Mouse (Mus musculus) left cerebral cortex, postnatal 10 days (tissue): Measurements from ENCODE around the gene Cd48. TPM values are rescaled to one million over a fixed set of nuclear protein-coding genes. Genes with fewer than 3 reads are reported as not detected.
"Not testable (repeated sequence)": the region's sequence is repeated elsewhere in the genome, so short reads cannot be mapped to it uniquely, and the experiment has no call there.

Source experiments
- DNase-seq, 2 experiments: peaks; one replicate each; pipeline ENCODE4 v3.0.0; 2021 to 2022; ENCODE audit warnings: low spot score in 2 of 2, mixed read lengths in 1 of 2; ENCODE audit errors: extremely low spot score in 1 of 2
- intact Hi-C: fragments of 180-260 bp; cut with DNase I; formaldehyde crosslinking; loops from one replicate; pipeline ENCODE4 v1.15.1; 2025
- microRNA-seq: library from miRNA; unstranded; fragments of <30 nt; microRNA quantifications from one replicate; pipeline ENCODE4 v1.2.0, GENCODE M21; 2022
- total RNA-seq, 2 experiments: library from RNA; stranded (reverse); gene quantifications; 2 replicates each; pipeline ENCODE4 v1.2.3; 2021

The Cd48 gene
- total RNA-seq, 2 experiments from 2014 or later = 0.30 to 0.47 TPM

GRCm38 (mm10) chr1:171681009-171681408 is 800 bp upstream of the Cd48 start:
- intact Hi-C loops = no loop called here
- no peak for DNase-seq

DNA sequence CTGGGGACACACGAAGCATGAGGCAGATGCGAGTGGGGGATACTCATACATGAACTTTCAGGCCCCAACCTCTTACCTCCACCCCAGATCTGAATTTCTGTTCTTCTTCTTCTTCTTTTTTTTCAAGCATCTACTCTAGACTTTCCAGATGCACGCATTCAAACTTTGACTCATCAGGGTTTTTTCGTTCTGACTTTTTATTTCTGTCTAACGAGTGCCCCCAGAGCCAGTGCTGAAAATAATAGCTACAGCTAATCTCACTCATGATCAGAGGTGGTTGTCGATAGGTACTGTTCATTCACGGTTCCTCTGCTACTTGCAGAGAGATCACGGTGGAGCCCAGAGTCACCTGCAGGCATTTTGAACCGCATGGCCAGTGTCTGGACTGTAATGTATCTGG is 3.1 kb downstream of the Cd48 start:
- DNase-seq = no peak
- intact Hi-C loops = no loop called here

GRCm38 (mm10) chr1:171687320-171687719 is 5.5 kb downstream of the Cd48 start:
- intact Hi-C loops = no loop called here
- DNase-seq = no peak

DNA sequence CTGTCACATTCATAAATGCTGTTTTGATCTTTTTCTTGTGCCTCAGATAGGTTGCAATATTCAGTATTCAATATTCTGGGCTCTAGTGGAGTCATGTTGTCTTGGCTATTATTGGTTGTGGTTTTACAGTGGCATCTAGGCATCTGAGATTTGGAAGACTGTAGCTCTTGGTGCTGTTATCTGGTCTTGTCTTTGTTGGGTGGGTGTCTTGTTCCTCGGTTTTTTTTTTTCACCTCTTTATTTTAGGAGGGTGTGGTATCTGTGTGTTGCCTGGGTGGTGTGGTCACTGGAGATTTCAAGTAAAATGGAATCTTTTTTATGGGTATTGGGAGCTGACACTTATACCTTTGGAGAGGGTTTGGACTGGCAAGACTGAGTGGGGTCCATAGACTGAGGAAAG is 12.1 kb downstream of the Cd48 start:
- intact Hi-C loops = no loop called here
- no peak for DNase-seq

GRCm38 (mm10) chr1:171698983-171699382 is 17.2 kb downstream of the Cd48 start:
- peak in 1 of 2 experiments; percentile 30 for DNase-seq

DNA sequence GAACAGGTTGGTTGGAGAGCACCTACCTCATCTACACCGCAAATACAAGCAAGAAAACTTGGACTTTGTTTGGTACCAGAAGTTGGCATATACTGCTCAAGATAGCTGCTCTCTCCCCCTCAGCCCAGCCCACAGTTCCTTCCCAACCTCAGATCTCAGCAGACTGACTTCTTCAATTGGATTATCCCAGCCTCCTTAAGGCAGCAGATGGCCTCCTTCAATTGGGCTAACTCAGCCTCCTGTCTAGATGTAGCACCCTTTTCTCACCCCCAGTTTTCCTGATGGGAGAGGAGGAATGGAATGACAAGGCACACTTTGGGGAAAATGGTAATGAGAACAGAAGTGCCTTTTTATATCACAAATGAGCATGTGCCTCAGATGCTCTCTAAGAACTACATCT is 31.9 kb downstream of the Cd48 start:
- DNase-seq, intact Hi-C loops: not testable (repeated sequence)

More at GRCm38 (mm10) chr1:171698983-171699382, 17.2 kb downstream of the Cd48 start:
- intact Hi-C loops = no loop called here

DNA sequence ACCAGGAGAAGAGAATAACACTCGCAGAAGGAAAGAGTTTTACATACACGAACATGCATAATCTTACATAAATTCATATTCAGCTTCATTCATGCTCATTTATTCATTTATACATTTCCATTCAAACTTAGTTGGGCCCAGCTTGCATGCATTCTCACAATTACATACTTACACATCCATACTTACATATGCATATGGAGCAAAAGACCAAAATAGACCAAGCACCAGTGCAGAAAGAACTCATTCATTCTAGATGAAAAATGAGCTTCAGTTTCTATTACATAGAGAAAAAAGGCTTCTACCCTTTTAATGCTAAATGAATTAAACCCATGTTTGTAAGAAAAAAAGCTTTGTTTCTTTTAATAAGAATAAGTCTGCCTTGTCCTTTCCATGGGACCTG is 33.6 kb downstream of the Cd48 start:
- DNase-seq = no peak
- intact Hi-C loops = no loop called here

DNA sequence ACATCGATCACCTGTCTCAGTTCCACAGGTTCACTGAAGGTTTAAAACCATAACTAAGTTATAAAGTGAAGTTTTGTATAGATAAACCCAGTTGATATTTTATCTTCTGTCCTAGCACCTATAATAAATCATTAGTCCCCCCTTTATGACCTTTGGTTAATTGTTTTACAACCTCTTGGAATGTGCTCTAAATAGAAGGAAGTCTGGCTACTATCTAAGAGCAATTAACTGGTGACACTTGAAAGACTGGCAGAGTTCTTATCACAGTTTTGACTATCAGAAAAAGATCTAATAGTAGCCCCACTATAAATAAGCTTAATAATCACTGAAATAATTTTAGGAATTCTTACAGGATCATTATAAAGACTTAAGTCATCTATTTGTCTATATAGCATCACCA is 34.4 kb downstream of the Cd48 start:
- intact Hi-C loops = no loop called here
- DNase-seq = no peak

GRCm38 (mm10) chr1:171731195-171731594 is 49.4 kb downstream of the Cd48 start:
- intact Hi-C loops = no loop called here
- DNase-seq = no peak

DNA sequence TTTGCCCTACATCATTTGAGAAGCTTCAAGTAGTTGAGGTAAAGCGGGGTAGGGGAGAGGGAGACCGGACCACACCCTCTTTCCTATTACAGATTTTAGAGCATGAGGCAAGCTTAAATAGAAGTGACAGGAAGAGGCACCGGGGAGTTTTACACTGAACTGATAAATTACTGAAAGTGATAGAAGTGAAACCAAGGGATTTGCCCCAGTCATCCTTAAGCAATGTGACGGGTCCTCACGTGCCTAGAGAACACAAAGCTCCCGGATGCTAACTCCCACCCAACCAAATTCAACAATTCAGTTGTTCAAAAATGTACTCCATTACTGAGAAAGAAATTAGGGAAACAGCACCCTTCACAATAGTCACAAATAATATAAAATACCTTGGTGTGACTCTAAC is 53.1 kb downstream of the Cd48 start:
- intact Hi-C loops = no loop called here
- DNase-seq = no peak

GRCm38 (mm10) chr1:171748127-171748969 is 66.5 kb downstream of the Cd48 start:
- DNase-seq = no peak
- intact Hi-C loops = no loop called here

Small RNAs within 50 kb of the gene (microRNA-seq; reads per million reads assigned to microRNA genes)
- gene Mir7683 = not detected

Other genes with a start within 250 kb of the Cd48 start
- gene F11r, start 244.5 kb upstream of the Cd48 start, total RNA-seq = 1 to 10 TPM; 6.3 to 9.0 TPM
- gene Alyref2, start 178.5 kb upstream of the Cd48 start, total RNA-seq = 1 to 10 TPM; 4.6 to 5.5 TPM
- gene Itln1, start 146.7 kb upstream of the Cd48 start, total RNA-seq = not detected
- gene Cd244a, start 122.8 kb upstream of the Cd48 start, total RNA-seq = not detected
- not detected for gene Ly9, start 74.6 kb upstream of the Cd48 start, total RNA-seq
- gene Slamf7, start 29.0 kb upstream of the Cd48 start, total RNA-seq = under 1 TPM; 0.22 to 0.39 TPM
- under 1 TPM; 0.41 to 0.51 TPM for gene Slamf1, start 85.1 kb downstream of the Cd48 start, total RNA-seq
- 1 to 10 TPM; 1.7 to 2.1 TPM for gene Cd84, start 157.7 kb downstream of the Cd48 start, total RNA-seq
- gene Gm10521, start 213.7 kb downstream of the Cd48 start, total RNA-seq = under 1 TPM in 1 of 2 experiments, not detected in 1; 0.13 TPM
- gene Slamf6, start 235.5 kb downstream of the Cd48 start, total RNA-seq = under 1 TPM in 1 of 2 experiments, not detected in 1; 0.24 TPM